Mouse (Mus musculus) heart, embryonic 15.5 days (tissue): ENCODE data around the gene Dusp6. TPM values are rescaled to one million over a fixed set of nuclear protein-coding genes. Genes with fewer than 3 reads are reported as not detected.

Experiments used
- ATAC-seq: fragments of 200-750 bp; cut with Nextera tagmentation; replicated peaks from 2 replicates; pipeline ENCODE4 v1.8.0; 2017; ENCODE audit warnings: low read depth, moderate TSS enrichment; ENCODE audit not compliant: insufficient number of reproducible peaks, insufficient read depth, low FRiP score
- H3K27ac ChIP-seq: fragments of 300-500 bp; sonication (generic); 2 replicates; pipeline ENCODE4 v1.5.1; 2015; ENCODE audit warnings: mild to moderate bottlenecking, inconsistent platforms
- H3K27me3 ChIP-seq: fragments of 300-500 bp; sonication (generic); 2 replicates; pipeline ENCODE4 v1.6.1; 2015; ENCODE audit warnings: inconsistent platforms
- H3K36me3 ChIP-seq: fragments of 300-500 bp; sonication (generic); 2 replicates; pipeline ENCODE4 v1.6.1; 2015; ENCODE audit warnings: mild to moderate bottlenecking, inconsistent platforms
- H3K4me1 ChIP-seq: fragments of 300-500 bp; sonication (generic); replicated peaks from 2 replicates; pipeline ENCODE4 v1.6.1; 2015; ENCODE audit warnings: inconsistent platforms
- H3K4me2 ChIP-seq: fragments of 300-500 bp; sonication (generic); 2 replicates; pipeline ENCODE4 v1.6.1; 2015; ENCODE audit warnings: inconsistent platforms, mild to moderate bottlenecking, moderate library complexity
- H3K4me3 ChIP-seq: fragments of 300-500 bp; sonication (generic); 2 replicates; pipeline ENCODE4 v1.5.1; 2015; ENCODE audit warnings: mild to moderate bottlenecking, inconsistent platforms
- H3K9ac ChIP-seq: fragments of 300-500 bp; sonication (generic); 2 replicates; pipeline ENCODE4 v1.6.1; 2015; ENCODE audit warnings: mild to moderate bottlenecking, inconsistent platforms
- H3K9me3 ChIP-seq: fragments of 300-500 bp; sonication (generic); replicated peaks from 2 replicates; pipeline ENCODE4 v1.6.1; 2016; ENCODE audit warnings: inconsistent platforms
- WGBS: fragments of 180-500 bp; shearing (Covaris S2); methylation state at CpG from one replicate; pipeline ENCODE4 v1.1.7; 2015; ENCODE audit warnings: mixed read lengths; 5-methylcytosine and 5-hydroxymethylcytosine counted together
- polyA plus RNA-seq: library from polyadenylated mRNA; unstranded; fragments of >200 nt; fragmentation: Nextera tagmentation; extraction: Ambion mirVana; gene quantifications from 2 replicates; pipeline ENCODE4 v1.2.1, GENCODE M21; 2015

The Dusp6 gene
- polyA plus RNA-seq, 1 experiment from 2014 or later, result 34.9 TPM

DNA sequence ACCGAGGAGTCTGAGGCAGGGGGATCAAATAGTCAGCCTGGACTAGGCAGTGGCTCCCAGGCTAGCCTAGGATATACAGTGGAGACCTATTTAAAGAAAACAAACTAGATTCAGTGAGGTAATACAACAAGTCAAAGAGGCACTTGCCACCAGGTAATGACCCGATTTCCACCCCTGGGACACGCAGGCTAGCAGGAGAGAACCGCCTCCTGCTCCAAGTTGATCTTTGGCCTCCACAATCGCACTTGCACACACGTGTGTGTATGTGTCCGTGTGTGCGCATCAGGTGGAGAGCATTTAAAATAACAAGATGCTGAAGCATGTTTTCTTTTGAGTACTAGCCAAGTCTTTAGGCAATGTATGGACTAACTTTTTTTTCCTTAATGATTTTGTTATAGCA, 28.7 kb upstream of the Dusp6 start:
- Histone ChIP-seq H3K4me3 (no peak overlapping the region), H3K9ac (no peak overlapping the region), H3K9me3 (no peaks in the 10 kb centered on the region), H3K27ac (no peak overlapping the region), H3K4me2 (no peak overlapping the region), H3K36me3 (no peaks in the 10 kb centered on the region), H3K27me3 (no peaks in the 10 kb centered on the region), H3K4me1 (peaks cover 6% of the 10 kb centered on the region)
- ATAC-seq, result no peak
- 91% methylated on average over 8 of the region's 8 CpGs for WGBS

DNA sequence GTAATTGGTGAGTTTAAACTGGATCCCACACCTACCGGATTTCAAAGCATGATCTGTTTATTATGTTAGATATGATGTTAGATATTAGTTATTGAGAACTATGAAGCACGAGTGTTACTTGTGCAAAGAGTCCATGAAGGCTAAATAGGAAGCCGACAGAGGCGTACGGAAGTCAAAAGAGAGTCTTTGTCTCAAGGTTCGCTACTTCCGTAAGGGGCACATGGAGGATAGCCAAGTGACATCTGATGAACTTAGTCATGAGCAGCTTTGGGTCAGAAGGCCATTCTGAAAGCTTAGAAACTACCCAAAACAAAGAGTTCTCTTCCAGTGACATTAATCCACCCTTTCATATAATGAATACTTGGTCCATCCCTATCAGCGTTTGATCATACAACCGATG, 27.9 kb upstream of the Dusp6 start:
- H3K4me1 ChIP-seq, result peaks cover 5% of the 10 kb centered on the region
- H3K27ac ChIP-seq, result no peak overlapping the region
- H3K36me3 ChIP-seq, result no peaks in the 10 kb centered on the region
- no peak for ATAC-seq
- H3K27me3 ChIP-seq, result no peaks in the 10 kb centered on the region
- no peak overlapping the region for H3K4me3 ChIP-seq
- H3K9me3 ChIP-seq, result no peaks in the 10 kb centered on the region
- H3K9ac ChIP-seq, result no peak overlapping the region
- WGBS, result 88% methylated on average over 9 of the region's 9 CpGs
- no peak overlapping the region for H3K4me2 ChIP-seq

DNA sequence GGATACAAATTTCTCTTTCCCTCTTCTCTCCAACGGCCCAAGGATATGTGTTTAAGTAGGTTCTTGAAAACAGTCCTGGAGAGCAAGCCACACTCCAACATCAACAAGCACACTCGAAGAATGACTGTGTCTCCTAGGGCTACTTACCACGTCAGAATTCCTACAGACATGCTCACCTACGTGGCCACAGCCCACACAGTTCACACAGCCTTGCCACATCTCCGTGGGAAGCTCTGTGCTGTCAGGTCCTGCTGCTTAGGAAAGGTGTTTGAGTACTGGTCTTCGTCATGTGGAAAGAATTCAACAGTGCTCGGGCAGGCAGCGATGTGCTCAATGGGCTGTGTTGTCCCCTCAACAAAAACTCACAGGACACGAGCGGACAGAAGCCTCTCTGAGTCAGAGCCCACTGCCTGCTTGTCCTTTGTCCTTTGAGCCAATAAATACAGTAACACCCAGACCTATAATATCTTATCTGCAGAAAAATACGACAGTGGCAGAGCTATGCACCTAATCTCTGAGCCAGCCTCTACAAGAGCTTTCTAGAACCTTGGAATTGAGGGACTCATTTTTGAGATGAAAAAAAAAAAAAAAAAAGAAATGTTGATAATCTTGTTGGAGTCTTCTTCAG, 25.7 kb upstream of the Dusp6 start:
- 0 out of 2 replicates have a peak overlapping the region, but pooled peaks have one; percentile 14 for H3K4me2 ChIP-seq
- ATAC-seq, result no peak
- no peak overlapping the region for H3K4me3 ChIP-seq
- H3K27me3 ChIP-seq, result no peaks in the 10 kb centered on the region
- H3K27ac ChIP-seq, result no peak overlapping the region
- WGBS, result 19% methylated on average over 11 of the region's 11 CpGs
- H3K9ac ChIP-seq, result no peak overlapping the region
- no peaks in the 10 kb centered on the region for H3K9me3 ChIP-seq
- H3K4me1 ChIP-seq, result peaks cover 13% of the 10 kb centered on the region
- H3K36me3 ChIP-seq, result no peaks in the 10 kb centered on the region

DNA sequence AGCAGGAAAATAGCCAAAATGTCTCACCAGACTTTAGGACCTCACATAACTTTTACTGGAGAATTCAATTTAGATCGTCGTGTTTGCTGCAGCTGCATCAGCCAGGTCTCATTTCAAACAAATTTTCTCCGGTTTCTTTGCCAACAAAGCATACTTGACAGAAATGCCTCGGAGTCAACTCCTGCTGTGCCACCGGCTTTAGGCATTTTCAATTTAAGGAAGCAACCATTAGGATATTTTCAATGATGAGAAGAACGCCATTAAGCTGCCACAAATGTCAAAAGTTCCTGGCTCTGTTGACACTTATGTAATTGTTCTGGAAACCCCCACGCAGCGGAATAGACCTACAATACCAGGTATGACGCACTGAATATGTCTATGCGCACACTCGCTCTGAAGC, 24.5 kb upstream of the Dusp6 start:
- Histone ChIP-seq H3K4me2 (no peak overlapping the region), H3K4me1 (peaks cover 13% of the 10 kb centered on the region), H3K9me3 (no peaks in the 10 kb centered on the region), H3K36me3 (no peaks in the 10 kb centered on the region), H3K27ac (no peak overlapping the region), H3K27me3 (no peaks in the 10 kb centered on the region), H3K4me3 (no peak overlapping the region), H3K9ac (no peak overlapping the region)
- WGBS, result 87% methylated on average over 11 of the region's 11 CpGs
- ATAC-seq, result no peak

DNA sequence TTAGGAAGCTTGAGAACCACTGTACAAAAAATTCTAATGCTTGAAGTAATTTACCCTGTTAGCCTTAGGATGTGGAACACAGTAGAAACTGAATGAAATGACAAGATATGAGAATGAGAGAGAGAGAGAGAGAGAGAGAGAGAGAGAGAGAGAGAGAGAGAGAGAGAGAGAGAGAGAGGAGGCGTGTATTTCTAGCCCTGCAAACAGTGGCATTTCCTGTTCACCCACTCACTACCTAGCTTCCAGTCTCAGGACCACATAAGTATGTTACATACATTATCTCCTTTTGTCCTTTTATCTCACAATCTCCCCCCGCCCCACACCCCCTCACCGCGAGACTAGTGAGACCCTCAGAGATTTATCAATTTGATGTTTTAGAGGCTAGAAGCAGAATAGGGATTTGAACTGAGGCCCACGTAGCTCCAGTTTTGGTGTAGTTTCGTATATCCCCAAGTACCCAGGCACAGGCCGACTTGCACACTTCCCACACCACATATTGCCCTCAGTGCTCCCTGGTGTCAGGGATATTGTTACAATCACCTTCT, 21.7 kb upstream of the Dusp6 start:
- WGBS, result 71% methylated on average over 7 of the region's 7 CpGs
- Histone ChIP-seq H3K9me3 (no peaks in the 10 kb centered on the region), H3K4me1 (peaks cover 13% of the 10 kb centered on the region), H3K36me3 (no peaks in the 10 kb centered on the region), H3K27ac (peak overlapping the region; percentile 56), H3K27me3 (no peaks in the 10 kb centered on the region), H3K9ac (no peak overlapping the region), H3K4me3 (no peak overlapping the region), H3K4me2 (0 out of 2 replicates have a peak overlapping the region, but pooled peaks have one; percentile 21)
- ATAC-seq, result no peak

DNA sequence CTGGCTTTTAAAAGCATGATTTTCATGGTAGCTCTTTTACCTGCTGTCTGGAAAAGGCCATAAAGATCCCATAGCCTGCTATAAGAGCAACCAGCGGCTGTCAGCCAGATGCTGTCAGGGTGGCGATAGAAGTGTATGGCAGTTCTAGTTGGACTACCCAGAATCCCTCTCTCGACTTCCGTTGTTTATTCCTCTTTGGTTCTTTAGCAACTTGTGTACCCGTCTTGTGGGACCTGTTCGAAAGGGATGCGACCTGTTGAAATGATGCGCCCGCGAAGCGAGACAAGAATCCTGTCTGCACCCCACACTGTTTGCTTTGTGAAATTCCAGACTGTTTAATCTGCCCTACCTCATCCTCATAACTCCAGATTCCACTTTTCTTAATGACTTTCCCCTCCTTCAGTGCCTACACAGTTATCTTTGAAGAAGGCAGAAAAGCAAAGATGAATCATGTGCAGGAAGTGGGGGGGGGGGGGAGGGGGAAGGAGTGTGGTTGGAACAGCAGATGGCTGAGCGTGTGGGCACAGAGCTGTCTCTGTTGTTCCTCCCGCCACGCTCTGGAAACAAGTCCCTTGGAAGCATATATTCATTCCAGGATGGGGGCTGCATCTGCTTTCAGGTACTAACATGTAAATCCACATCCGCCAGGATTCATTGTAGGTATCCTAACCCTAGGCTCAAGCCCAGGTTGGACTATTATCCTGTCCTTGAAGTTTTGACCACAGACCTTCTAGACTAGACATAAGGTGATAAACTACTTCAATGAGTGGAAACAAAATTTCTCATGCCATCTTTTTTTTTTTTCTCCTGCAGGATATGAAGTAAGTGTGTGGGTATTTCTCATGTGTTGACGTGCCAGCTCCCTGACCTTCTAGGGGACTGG, 21.0 kb upstream of the Dusp6 start:
- Histone ChIP-seq H3K27ac (peak overlapping the region; percentile 56), H3K9me3 (no peaks in the 10 kb centered on the region), H3K9ac (no peak overlapping the region), H3K36me3 (no peaks in the 10 kb centered on the region), H3K4me1 (peaks cover 13% of the 10 kb centered on the region), H3K4me2 (0 out of 2 replicates have a peak overlapping the region, but pooled peaks have one; percentile 21), H3K4me3 (no peak overlapping the region), H3K27me3 (no peaks in the 10 kb centered on the region)
- WGBS, result 53% methylated on average over 16 of the region's 16 CpGs
- ATAC-seq, result no peak

DNA sequence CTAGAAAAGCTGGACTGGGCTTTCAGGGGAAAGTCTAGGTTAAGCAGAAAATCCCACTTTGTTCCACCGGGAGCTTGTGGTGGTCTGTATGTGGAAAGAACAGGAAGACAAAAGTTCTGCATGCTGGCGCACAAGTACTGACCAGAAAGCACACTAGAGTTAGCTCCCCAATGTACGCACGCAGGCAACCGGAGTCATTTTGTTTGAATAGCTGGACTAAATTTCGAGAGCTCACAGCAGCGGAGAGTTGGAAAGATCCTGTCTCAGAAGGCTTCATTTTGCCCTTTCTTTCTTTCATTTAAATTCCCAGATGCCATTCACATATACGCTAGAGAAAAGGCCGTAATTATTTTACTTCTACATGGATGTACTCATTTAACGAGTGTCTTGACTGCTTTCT, 20.3 kb upstream of the Dusp6 start:
- H3K9ac ChIP-seq, result no peak overlapping the region
- ATAC-seq, result no peak
- no peak overlapping the region for H3K4me3 ChIP-seq
- no peaks in the 10 kb centered on the region for H3K27me3 ChIP-seq
- H3K36me3 ChIP-seq, result no peaks in the 10 kb centered on the region
- 78% methylated on average over 10 of the region's 10 CpGs for WGBS
- H3K27ac ChIP-seq, result no peak overlapping the region
- no peaks in the 10 kb centered on the region for H3K9me3 ChIP-seq
- no peak overlapping the region for H3K4me2 ChIP-seq
- H3K4me1 ChIP-seq, result peaks cover 8% of the 10 kb centered on the region; the same call in 1 of the 2 replicates

DNA sequence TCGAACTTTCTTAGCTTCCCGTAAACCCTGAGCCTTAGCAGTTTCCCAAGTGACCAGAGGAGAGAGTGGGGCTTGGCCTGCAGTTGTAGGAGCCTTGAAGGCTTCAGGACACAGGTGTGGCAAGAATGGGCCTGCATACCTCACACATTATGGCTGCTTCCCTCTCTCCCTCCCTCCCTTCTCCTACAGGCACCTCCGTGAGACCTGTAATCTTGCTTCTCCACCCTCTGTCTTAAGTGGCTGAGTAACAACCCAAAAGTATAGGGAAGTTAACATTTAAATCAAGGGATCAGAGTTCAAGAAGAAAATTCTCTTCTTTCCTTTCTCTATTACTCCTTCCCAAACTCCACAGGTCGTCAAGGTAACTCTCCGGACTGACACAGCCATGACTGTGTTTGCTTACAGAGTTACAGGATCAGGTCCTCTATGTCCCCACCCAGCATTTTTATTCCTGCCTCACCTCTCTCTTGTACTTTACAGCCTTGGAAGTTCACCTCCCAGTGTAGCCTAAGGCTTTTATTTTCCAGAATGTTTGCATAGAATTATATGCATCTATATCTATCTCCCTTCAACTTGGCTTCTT, 19.0 kb upstream of the Dusp6 start:
- Histone ChIP-seq H3K4me3 (no peak overlapping the region), H3K9ac (no peak overlapping the region), H3K27ac (no peak overlapping the region), H3K4me2 (no peak overlapping the region), H3K27me3 (no peaks in the 10 kb centered on the region), H3K4me1 (peaks cover 8% of the 10 kb centered on the region; the same call in 1 of the 2 replicates), H3K9me3 (no peaks in the 10 kb centered on the region), H3K36me3 (no peaks in the 10 kb centered on the region)
- no peak for ATAC-seq
- WGBS, result 55% methylated on average over 5 of the region's 5 CpGs

DNA sequence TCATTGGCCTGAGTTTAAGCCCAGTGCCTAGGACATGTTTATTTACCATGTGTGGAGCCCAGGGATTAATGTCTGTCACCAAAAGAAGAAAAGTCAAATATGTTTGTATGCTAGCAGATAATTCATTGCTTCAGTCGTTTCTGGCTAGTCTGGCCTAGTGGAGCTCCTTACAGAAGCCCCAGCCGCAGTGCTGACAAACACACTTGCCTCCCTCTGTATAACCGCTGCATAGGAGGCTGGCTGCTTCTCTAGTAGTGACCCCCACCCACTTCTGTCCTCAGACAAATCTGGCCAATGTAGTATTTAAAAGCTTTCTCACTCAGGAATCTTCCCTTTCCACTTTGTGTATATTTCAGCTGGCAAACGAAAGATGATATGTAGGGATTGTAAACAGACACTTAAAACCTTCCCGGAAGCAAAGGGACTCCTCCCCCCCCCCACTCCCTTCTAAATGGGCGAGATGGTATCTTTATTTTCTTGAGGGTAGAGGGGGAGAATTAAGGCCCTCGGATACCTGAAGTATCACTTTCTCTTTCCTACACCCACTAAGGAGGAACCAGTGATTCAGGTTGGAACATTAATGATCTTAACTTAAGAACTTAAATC, 18.3 kb upstream of the Dusp6 start:
- no peak overlapping the region for H3K4me3 ChIP-seq
- no peaks in the 10 kb centered on the region for H3K27me3 ChIP-seq
- no peaks in the 10 kb centered on the region for H3K9me3 ChIP-seq
- no peak for ATAC-seq
- WGBS, result 42% methylated on average over 7 of the region's 7 CpGs
- peaks cover 8% of the 10 kb centered on the region; the same call in 1 of the 2 replicates for H3K4me1 ChIP-seq
- no peak overlapping the region for H3K4me2 ChIP-seq
- no peak overlapping the region for H3K27ac ChIP-seq
- no peaks in the 10 kb centered on the region for H3K36me3 ChIP-seq
- H3K9ac ChIP-seq, result no peak overlapping the region

DNA sequence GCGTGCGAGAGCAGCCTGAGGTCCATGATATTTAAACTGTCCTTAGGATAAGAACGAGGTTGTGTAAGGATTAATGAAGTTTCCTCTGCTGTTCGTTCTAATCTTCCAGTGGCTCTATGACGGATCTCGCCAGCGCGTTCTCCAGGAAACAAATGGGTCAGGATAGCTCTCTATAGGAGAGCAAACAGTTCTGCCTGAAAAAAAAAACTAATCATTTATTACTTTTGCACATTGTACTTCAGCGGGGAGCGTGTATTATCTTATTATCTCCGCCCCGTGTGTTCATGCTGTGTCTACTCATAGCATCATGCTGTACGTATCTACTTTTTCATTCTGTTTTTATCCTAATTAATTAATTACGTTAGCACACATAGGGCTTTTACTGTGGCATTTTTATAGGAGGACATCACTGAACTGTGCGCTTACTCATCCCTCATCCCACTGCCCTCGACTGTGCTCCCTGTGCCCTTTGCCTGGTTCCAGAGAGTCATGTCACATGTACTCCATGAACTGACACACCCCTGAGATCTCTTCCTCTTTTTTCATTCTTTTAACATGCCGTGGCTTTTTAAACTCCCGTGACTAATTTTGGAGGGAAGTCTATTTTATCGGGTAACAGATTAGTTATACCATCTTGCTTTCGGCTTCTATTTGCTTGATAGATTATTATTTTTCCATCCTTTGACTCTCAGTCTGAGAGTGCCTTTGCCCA, 16.1 kb upstream of the Dusp6 start:
- Histone ChIP-seq H3K4me1 (peaks cover 12% of the 10 kb centered on the region), H3K4me2 (no peak overlapping the region), H3K9ac (no peak overlapping the region), H3K36me3 (no peaks in the 10 kb centered on the region), H3K4me3 (no peak overlapping the region), H3K27me3 (no peaks in the 10 kb centered on the region), H3K27ac (no peak overlapping the region), H3K9me3 (no peaks in the 10 kb centered on the region)
- no peak for ATAC-seq
- 81% methylated on average over 20 of the region's 20 CpGs for WGBS
